20 mouse cellular contexts compared by ENCODE assay signal in the genomic region with DNA sequence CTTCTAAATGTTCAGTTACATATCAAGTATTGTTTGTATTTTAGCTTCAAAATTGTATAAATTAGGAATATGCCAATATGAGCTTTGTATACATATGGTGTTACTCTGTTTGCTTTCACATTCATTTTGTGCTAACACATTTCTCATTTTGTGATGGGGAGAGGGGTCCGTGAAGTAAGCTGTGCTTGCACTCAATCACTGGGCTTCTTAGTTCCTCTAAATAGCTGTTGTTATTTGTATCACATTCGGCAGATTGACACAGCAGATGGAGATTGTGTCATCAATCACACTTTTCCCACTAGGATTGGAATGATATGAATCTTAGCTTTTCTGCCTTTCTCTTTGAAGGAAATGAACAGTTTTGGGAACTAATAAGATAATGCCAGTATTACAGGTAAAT. TPM values are rescaled to one million over a fixed set of nuclear protein-coding genes. Genes with fewer than 3 reads are reported as not detected.
"Had no signal": no experiment of that assay in that cellular context is flagged by ENCODE, and none has a peak within 500 bp of the region (broad histone marks: within the 10 kb centered on the region; RNA-seq: fewer than 3 reads in every experiment).

No protein-coding gene starts in this region.

- H3K9ac ChIP-seq: limb, embryonic 15.5 days; liver, embryonic 12.5 days; lung, embryonic 15.5 days; midbrain, embryonic 15.5 days had no signal

- H3K4me3 ChIP-seq: limb, embryonic 15.5 days; liver, embryonic 12.5 days; lung, embryonic 15.5 days; megakaryocyte, embryonic 14.5 days; midbrain, embryonic 15.5 days had no signal

- H3K27ac ChIP-seq: limb, embryonic 15.5 days; liver, embryonic 12.5 days; lung, embryonic 15.5 days; macrophage; midbrain, embryonic 15.5 days; stomach, postnatal 0 days had no signal

- H3K36me3 ChIP-seq: limb, embryonic 15.5 days; liver, embryonic 12.5 days; lung, embryonic 15.5 days; midbrain, embryonic 15.5 days had no signal

- H3K27me3 ChIP-seq: limb, embryonic 15.5 days; liver, embryonic 12.5 days; lung, embryonic 15.5 days; megakaryocyte, embryonic 14.5 days; midbrain, embryonic 15.5 days had no signal

- ATAC-seq: inflammation-experienced regulatory T-cells, adult 6 months; intestine, postnatal 0 days; liver, embryonic 12.5 days; midbrain, embryonic 15.5 days had no signal

- DNase-seq: kidney, adult 8-10 months; kidney, postnatal 25 days; lung, postnatal 14 days had no signal

- H3K9me3 ChIP-seq: limb, embryonic 15.5 days; liver, embryonic 12.5 days; lung, embryonic 15.5 days; megakaryocyte, embryonic 14.5 days; midbrain, embryonic 15.5 days had no signal

- H3K4me1 ChIP-seq: limb, embryonic 15.5 days; liver, embryonic 12.5 days; lung, embryonic 15.5 days; megakaryocyte, embryonic 14.5 days; midbrain, embryonic 15.5 days had no signal

- H3K4me2 ChIP-seq: limb, embryonic 15.5 days; liver, embryonic 12.5 days; lung, embryonic 15.5 days; midbrain, embryonic 11.5 days; midbrain, embryonic 15.5 days had no signal

RNA-seq across cellular contexts. Expression of a gene that starts 21.5 kb away (rescaled TPM):
- total RNA-seq: layer of hippocampus, postnatal 14 days; left cerebral cortex, adult 8-10 months; left cerebral cortex, postnatal 25 days had no signal
- polyA plus RNA-seq: inflammation-experienced regulatory T-cells, adult 6 months; intestine, postnatal 0 days; kidney, embryonic 16.5 days; limb, embryonic 11.5 days; limb, embryonic 15.5 days; liver, embryonic 12.5 days; liver, embryonic 16.5 days; lung, embryonic 15.5 days; macrophage; midbrain, embryonic 11.5 days; midbrain, embryonic 15.5 days; neural tube, embryonic 14.5 days; stomach, postnatal 0 days had no signal
